Mouse (Mus musculus): ENCODE results near the gene Cd47. TPM values are rescaled to one million over a fixed set of nuclear protein-coding genes. Genes with fewer than 3 reads are reported as not detected.

The Cd47 gene
- polyA plus RNA-seq, 1 experiment from 2014 or later = 68.4 TPM

GRCm38 (mm10) chr16:49920191-49920590, 119.9 kb downstream of the Cd47 start:
- no peak overlapping the region for H3K27ac ChIP-seq (replicated peaks in 1 of 2; ENCODE audit: control insufficient read depth in 1 of 2, insufficient read depth in 1 of 2, low read depth in 2 of 2, low read length in 2 of 2)
- no peak overlapping the region for H3K4me2 ChIP-seq (ENCODE audit: low read length)
- 89% methylated on average over 10 of the region's 10 CpGs for WGBS
- no peak for ATAC-seq (ENCODE audit: insufficient number of reproducible peaks, insufficient read depth, low FRiP score, low read depth)
- H3K4me1 ChIP-seq (ENCODE audit: control insufficient read depth in 2 of 2, insufficient read depth in 2 of 2, low read length in 2 of 2) = peaks cover 2 to 3% of the 10 kb centered on the region in 2 experiments; a peak in 1 of 4 replicates
- no peaks in the 10 kb centered on the region for H3K9me3 ChIP-seq (ENCODE audit: control insufficient read depth, low read length)
- no peak overlapping the region for H3K9ac ChIP-seq (ENCODE audit: low read length)
- H3K27me3 ChIP-seq (ENCODE audit: control insufficient read depth, insufficient read depth, low read length) = no peaks in the 10 kb centered on the region
- H3K4me3 ChIP-seq (ENCODE audit: control insufficient read depth in 1 of 2, insufficient read depth in 1 of 2, low read depth in 1 of 2, low read length in 2 of 2) = no peak overlapping the region
- no peaks in the 10 kb centered on the region for H3K36me3 ChIP-seq (ENCODE audit: control insufficient read depth, insufficient read depth, low read length)

GRCm38 (mm10) chr16:49921677-49922076, 121.3 kb downstream of the Cd47 start:
- Histone ChIP-seq H3K27me3 (ENCODE audit: control insufficient read depth, insufficient read depth, low read length) (no peaks in the 10 kb centered on the region), H3K27ac (replicated peaks in 1 of 2; ENCODE audit: control insufficient read depth in 1 of 2, insufficient read depth in 1 of 2, low read depth in 2 of 2, low read length in 2 of 2) (no peak overlapping the region), H3K36me3 (ENCODE audit: control insufficient read depth, insufficient read depth, low read length) (no peaks in the 10 kb centered on the region), H3K4me2 (ENCODE audit: low read length) (no peak overlapping the region), H3K4me3 (ENCODE audit: control insufficient read depth in 1 of 2, insufficient read depth in 1 of 2, low read depth in 1 of 2, low read length in 2 of 2) (no peak overlapping the region), H3K4me1 (ENCODE audit: control insufficient read depth in 2 of 2, insufficient read depth in 2 of 2, low read length in 2 of 2) (peaks cover 3 to 4% of the 10 kb centered on the region in 2 experiments; a peak in 1 of 4 replicates), H3K9ac (ENCODE audit: low read length) (no peak overlapping the region), H3K9me3 (ENCODE audit: control insufficient read depth, low read length) (no peaks in the 10 kb centered on the region)
- WGBS = 71% methylated on average over 6 of the region's 6 CpGs
- no peak for ATAC-seq (ENCODE audit: insufficient number of reproducible peaks, insufficient read depth, low FRiP score, low read depth)

- Histone ChIP-seq H3K9ac (ENCODE audit: low read length) (no peak overlapping the region), H3K9me3 (ENCODE audit: control insufficient read depth, low read length) (no peaks in the 10 kb centered on the region), H3K27ac (replicated peaks in 1 of 2; ENCODE audit: control insufficient read depth in 1 of 2, insufficient read depth in 1 of 2, low read depth in 2 of 2, low read length in 2 of 2) (no peak overlapping the region), H3K27me3 (ENCODE audit: control insufficient read depth, insufficient read depth, low read length) (no peaks in the 10 kb centered on the region), H3K4me2 (ENCODE audit: low read length) (no peak overlapping the region), H3K4me3 (ENCODE audit: control insufficient read depth in 1 of 2, insufficient read depth in 1 of 2, low read depth in 1 of 2, low read length in 2 of 2) (no peak overlapping the region), H3K36me3 (ENCODE audit: control insufficient read depth, insufficient read depth, low read length) (no peaks in the 10 kb centered on the region), H3K4me1 (ENCODE audit: control insufficient read depth in 2 of 2, insufficient read depth in 2 of 2, low read length in 2 of 2) (peaks cover 3 to 4% of the 10 kb centered on the region in 2 experiments; a peak in 1 of 4 replicates)
- 50% methylated on average over 11 of the region's 11 CpGs for WGBS
- no peak for ATAC-seq (ENCODE audit: insufficient number of reproducible peaks, insufficient read depth, low FRiP score, low read depth)
Observed at GRCm38 (mm10) chr16:49922098-49922497, 121.8 kb downstream of the Cd47 start.

- no peak overlapping the region for H3K27ac ChIP-seq (replicated peaks in 1 of 2; ENCODE audit: control insufficient read depth in 1 of 2, insufficient read depth in 1 of 2, low read depth in 2 of 2, low read length in 2 of 2)
- no peaks in the 10 kb centered on the region for H3K27me3 ChIP-seq (ENCODE audit: control insufficient read depth, insufficient read depth, low read length)
- no peak for ATAC-seq (ENCODE audit: insufficient number of reproducible peaks, insufficient read depth, low FRiP score, low read depth)
- no peaks in the 10 kb centered on the region for H3K36me3 ChIP-seq (ENCODE audit: control insufficient read depth, insufficient read depth, low read length)
- H3K4me1 ChIP-seq (ENCODE audit: control insufficient read depth in 2 of 2, insufficient read depth in 2 of 2, low read length in 2 of 2) = peaks cover 3 to 4% of the 10 kb centered on the region in 2 experiments; a peak in 1 of 4 replicates
- H3K9me3 ChIP-seq (ENCODE audit: control insufficient read depth, low read length) = no peaks in the 10 kb centered on the region
- 69% methylated on average over 9 of the region's 9 CpGs for WGBS
- no peak overlapping the region for H3K4me2 ChIP-seq (ENCODE audit: low read length)
- no peak overlapping the region for H3K9ac ChIP-seq (ENCODE audit: low read length)
- H3K4me3 ChIP-seq (ENCODE audit: control insufficient read depth in 1 of 2, insufficient read depth in 1 of 2, low read depth in 1 of 2, low read length in 2 of 2) = no peak overlapping the region
Observed at GRCm38 (mm10) chr16:49923720-49924119, 123.4 kb downstream of the Cd47 start.

- no peak overlapping the region for H3K4me2 ChIP-seq (ENCODE audit: low read length)
- H3K27me3 ChIP-seq (ENCODE audit: control insufficient read depth, insufficient read depth, low read length) = no peaks in the 10 kb centered on the region
- peaks cover 3 to 4% of the 10 kb centered on the region in 2 experiments; a peak in 1 of 4 replicates for H3K4me1 ChIP-seq (ENCODE audit: control insufficient read depth in 2 of 2, insufficient read depth in 2 of 2, low read length in 2 of 2)
- no peak for ATAC-seq (ENCODE audit: insufficient number of reproducible peaks, insufficient read depth, low FRiP score, low read depth)
- no peak overlapping the region for H3K27ac ChIP-seq (replicated peaks in 1 of 2; ENCODE audit: control insufficient read depth in 1 of 2, insufficient read depth in 1 of 2, low read depth in 2 of 2, low read length in 2 of 2)
- H3K9me3 ChIP-seq (ENCODE audit: control insufficient read depth, low read length) = no peaks in the 10 kb centered on the region
- no peak overlapping the region for H3K9ac ChIP-seq (ENCODE audit: low read length)
- no peaks in the 10 kb centered on the region for H3K36me3 ChIP-seq (ENCODE audit: control insufficient read depth, insufficient read depth, low read length)
- 82% methylated on average over 1 of the region's 1 CpGs for WGBS
- H3K4me3 ChIP-seq (ENCODE audit: control insufficient read depth in 1 of 2, insufficient read depth in 1 of 2, low read depth in 1 of 2, low read length in 2 of 2) = no peak overlapping the region
Observed at GRCm38 (mm10) chr16:49924941-49925340, 124.6 kb downstream of the Cd47 start.

GRCm38 (mm10) chr16:49933274-49933673, 132.9 kb downstream of the Cd47 start:
- no peaks in the 10 kb centered on the region for H3K9me3 ChIP-seq (ENCODE audit: control insufficient read depth, low read length)
- peaks cover 0 to 8% of the 10 kb centered on the region in 2 experiments; a peak in 1 of 4 replicates for H3K4me1 ChIP-seq (ENCODE audit: control insufficient read depth in 2 of 2, insufficient read depth in 2 of 2, low read length in 2 of 2)
- H3K27me3 ChIP-seq (ENCODE audit: control insufficient read depth, insufficient read depth, low read length) = no peaks in the 10 kb centered on the region
- 83% methylated on average over 5 of the region's 5 CpGs for WGBS
- no peaks in the 10 kb centered on the region for H3K36me3 ChIP-seq (ENCODE audit: control insufficient read depth, insufficient read depth, low read length)
- H3K9ac ChIP-seq (ENCODE audit: low read length) = no peak overlapping the region
- ATAC-seq (ENCODE audit: insufficient number of reproducible peaks, insufficient read depth, low FRiP score, low read depth) = no peak
- H3K27ac ChIP-seq (replicated peaks in 1 of 2; ENCODE audit: control insufficient read depth in 1 of 2, insufficient read depth in 1 of 2, low read depth in 2 of 2, low read length in 2 of 2) = no peak overlapping the region
- H3K4me3 ChIP-seq (ENCODE audit: control insufficient read depth in 1 of 2, insufficient read depth in 1 of 2, low read depth in 1 of 2, low read length in 2 of 2) = no peak overlapping the region
- H3K4me2 ChIP-seq (ENCODE audit: low read length) = no peak overlapping the region

- Histone ChIP-seq H3K4me3 (ENCODE audit: control insufficient read depth in 1 of 2, insufficient read depth in 1 of 2, low read depth in 1 of 2, low read length in 2 of 2) (no peak overlapping the region), H3K4me1 (ENCODE audit: control insufficient read depth in 2 of 2, insufficient read depth in 2 of 2, low read length in 2 of 2) (peaks cover 0 to 8% of the 10 kb centered on the region in 2 experiments; a peak in 1 of 4 replicates), H3K36me3 (ENCODE audit: control insufficient read depth, insufficient read depth, low read length) (no peaks in the 10 kb centered on the region), H3K9me3 (ENCODE audit: control insufficient read depth, low read length) (peaks cover 3% of the 10 kb centered on the region; the same call in 1 of the 2 replicates), H3K27ac (replicated peaks in 1 of 2; ENCODE audit: control insufficient read depth in 1 of 2, insufficient read depth in 1 of 2, low read depth in 2 of 2, low read length in 2 of 2) (no peak overlapping the region), H3K4me2 (ENCODE audit: low read length) (no peak overlapping the region), H3K27me3 (ENCODE audit: control insufficient read depth, insufficient read depth, low read length) (no peaks in the 10 kb centered on the region), H3K9ac (ENCODE audit: low read length) (no peak overlapping the region)
- WGBS = 79% methylated on average over 6 of the region's 6 CpGs
- ATAC-seq (ENCODE audit: insufficient number of reproducible peaks, insufficient read depth, low FRiP score, low read depth) = no peak
Observed at GRCm38 (mm10) chr16:49936008-49936443, 135.7 kb downstream of the Cd47 start.

- Histone ChIP-seq H3K9me3 (ENCODE audit: control insufficient read depth, low read length) (peaks cover 3% of the 10 kb centered on the region; the same call in 1 of the 2 replicates), H3K9ac (ENCODE audit: low read length) (no peak overlapping the region), H3K4me3 (ENCODE audit: control insufficient read depth in 1 of 2, insufficient read depth in 1 of 2, low read depth in 1 of 2, low read length in 2 of 2) (no peak overlapping the region), H3K27ac (replicated peaks in 1 of 2; ENCODE audit: control insufficient read depth in 1 of 2, insufficient read depth in 1 of 2, low read depth in 2 of 2, low read length in 2 of 2) (no peak overlapping the region), H3K27me3 (ENCODE audit: control insufficient read depth, insufficient read depth, low read length) (no peaks in the 10 kb centered on the region), H3K4me1 (ENCODE audit: control insufficient read depth in 2 of 2, insufficient read depth in 2 of 2, low read length in 2 of 2) (peaks cover 0 to 8% of the 10 kb centered on the region in 2 experiments; a peak in 1 of 4 replicates), H3K4me2 (ENCODE audit: low read length) (no peak overlapping the region), H3K36me3 (ENCODE audit: control insufficient read depth, insufficient read depth, low read length) (no peaks in the 10 kb centered on the region)
- ATAC-seq (ENCODE audit: insufficient number of reproducible peaks, insufficient read depth, low FRiP score, low read depth) = no peak
- WGBS = 62% methylated on average over 5 of the region's 5 CpGs
Observed at GRCm38 (mm10) chr16:49936793-49937192, 136.5 kb downstream of the Cd47 start.

Data from heart, embryonic 14.5 days (tissue).